9 mouse cellular contexts compared by ENCODE assay signal in the genomic region with DNA sequence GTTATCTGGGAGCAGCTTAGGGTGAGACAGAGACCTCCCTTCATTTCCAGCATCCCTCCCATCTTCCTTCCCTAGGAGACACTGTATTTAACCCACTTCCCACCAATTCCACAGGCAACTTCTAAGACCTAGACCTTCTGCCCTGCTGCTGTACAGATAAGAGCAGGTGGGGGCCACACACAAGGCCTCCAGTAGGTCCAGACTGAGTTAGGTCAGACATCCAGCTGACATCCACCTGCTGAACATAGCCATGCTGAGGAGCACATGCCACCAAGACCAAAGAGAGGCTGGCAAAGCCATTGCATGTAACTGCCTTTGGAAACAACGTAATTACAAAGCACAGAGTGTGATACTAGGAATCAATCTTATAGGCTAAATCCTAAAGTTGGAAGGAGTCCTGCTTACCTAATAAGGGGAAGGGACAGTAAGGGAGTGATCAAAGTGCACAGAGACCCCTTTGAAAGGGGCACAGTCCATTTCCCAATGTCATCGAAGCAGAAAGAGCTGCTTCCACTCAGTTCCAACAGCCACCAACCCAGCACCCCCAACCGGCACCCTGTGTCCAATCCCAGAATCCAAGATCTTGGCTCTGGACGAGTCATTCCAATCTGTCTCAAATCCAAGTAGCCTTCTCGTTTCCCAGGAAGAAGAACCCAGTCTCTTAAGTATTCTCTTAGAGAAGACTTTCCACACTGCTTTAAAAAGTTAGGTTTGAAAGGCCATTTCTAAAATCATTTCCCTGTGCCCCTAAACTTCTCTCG. TPM values are rescaled to one million over a fixed set of nuclear protein-coding genes. Genes with fewer than 3 reads are reported as not detected.
DNase-seq lines count a peak whose midpoint lies in the region; ATAC-seq and TF ChIP-seq lines count a peak whose summit lies in the region.
"Had no signal": no experiment of that assay in that cellular context is flagged by ENCODE, and none has a peak within 500 bp of the region (broad histone marks: within the 10 kb centered on the region; RNA-seq: fewer than 3 reads in every experiment).

No protein-coding gene starts in this region.

- peak overlapping the region; percentile 99 for H3K9ac ChIP-seq in forebrain, embryonic 13.5 days
- peak overlapping the region; percentile 77 for H3K9ac ChIP-seq in liver, embryonic 12.5 days

- no peaks in the 10 kb centered on the region for H3K9me3 ChIP-seq in forebrain, embryonic 13.5 days (replicated peaks)
- H3K9me3 ChIP-seq in liver, embryonic 12.5 days (replicated peaks), result no peaks in the 10 kb centered on the region

- TF ChIP-seq CTCF in C2C12 (IDR thresholded peaks at IDR 0.05; ENCODE audit: control insufficient read depth, insufficient read depth, insufficient read length), result no peak

- H3ac ChIP-seq in C2C12 (ENCODE audit: control insufficient read depth, insufficient read length, low read depth), result peak overlapping the region; percentile 20

- no peaks in the 10 kb centered on the region for H3K36me3 ChIP-seq in C2C12 (ENCODE audit: control insufficient read depth, insufficient read depth)
- 0 out of 2 replicates have a peak, but pooled peaks cover 5% of the 10 kb centered on the region for H3K36me3 ChIP-seq in forebrain, embryonic 13.5 days (ENCODE audit: poor library complexity, severe bottlenecking)
- 0 out of 2 replicates have a peak, but pooled peaks cover 3% of the 10 kb centered on the region for H3K36me3 ChIP-seq in liver, embryonic 12.5 days

- peaks cover 57% of the 10 kb centered on the region for H3K79me2 ChIP-seq in C2C12 (ENCODE audit: control insufficient read depth, insufficient read depth)

- ATAC-seq in cerebellum, adult (ENCODE audit: insufficient number of reproducible peaks, low FRiP score, low TSS enrichment), result no peak
- no peak for ATAC-seq in forebrain, embryonic 13.5 days
- no peak for ATAC-seq in liver, embryonic 12.5 days

- 17% methylated on average over 6 of the region's 6 CpGs for WGBS in forebrain, embryonic 13.5 days
- WGBS in liver, embryonic 12.5 days (ENCODE audit: insufficient replicate concordance), result 42% methylated on average over 6 of the region's 6 CpGs

- intact Hi-C loops in gastrocnemius, postnatal 36 days (cut with DNase I), result loop anchor here (5.0 kb wide), 1 partner anchor 41 kb away; no protein-coding TSS in a partner anchor

- DNase-seq in cerebellum, postnatal 14 days, result peak; percentile 48 to 62
- DNase-seq in frontal cortex, postnatal 25 days (ENCODE audit: low spot score in 2 of 2), result no peak
- DNase-seq in gastrocnemius, postnatal 36 days, result no peak
- no peak for DNase-seq in left cerebral cortex, adult 11 months (ENCODE audit: low spot score)

- peaks cover 31% of the 10 kb centered on the region for H3K4me1 ChIP-seq in forebrain, embryonic 13.5 days
- H3K4me1 ChIP-seq in liver, embryonic 12.5 days, result peaks cover 22% of the 10 kb centered on the region

- H3K4me2 ChIP-seq in forebrain, embryonic 13.5 days, result peak overlapping the region; percentile 88
- H3K4me2 ChIP-seq in liver, embryonic 12.5 days, result peak overlapping the region; percentile 89

- H3K79me3 ChIP-seq in C2C12 (ENCODE audit: low read depth), result peaks cover 18% of the 10 kb centered on the region

- H3K27ac ChIP-seq in forebrain, embryonic 13.5 days, result no peak overlapping the region
- no peak overlapping the region for H3K27ac ChIP-seq in liver, embryonic 12.5 days

- no peaks in the 10 kb centered on the region for H3K27me3 ChIP-seq in C2C12 (ENCODE audit: control insufficient read depth, insufficient read depth, insufficient read length)
- no peaks in the 10 kb centered on the region for H3K27me3 ChIP-seq in forebrain, embryonic 13.5 days
- H3K27me3 ChIP-seq in liver, embryonic 12.5 days (replicated peaks), result peaks cover 80% of the 10 kb centered on the region

- H3K4me3 ChIP-seq in C2C12 (ENCODE audit: insufficient read depth, poor library complexity, severe bottlenecking), result peak overlapping the region; percentile 87
- peak overlapping the region; percentile 96 for H3K4me3 ChIP-seq in forebrain, embryonic 13.5 days
- H3K4me3 ChIP-seq in liver, embryonic 12.5 days, result peak overlapping the region; percentile 71

TF ChIP-seq in C2C12, 6 proteins besides CTCF, POLR2A, EP300 and RAD21:
- TF ChIP-seq MAX (IDR thresholded peaks at IDR 0.05) (no peak), CEBPB (IDR thresholded peaks at IDR 0.05; ENCODE audit: low read depth) (no peak), MYOD1 (IDR thresholded peaks at IDR 0.05; ENCODE audit: control insufficient read depth, insufficient read length, low read depth) (no peak), USF1 (IDR thresholded peaks at IDR 0.05; ENCODE audit: low read depth) (no peak), MYOG (IDR thresholded peaks at IDR 0.05; ENCODE audit: control insufficient read depth, extremely low read depth, insufficient read length) (no peak), FOSL1 (IDR thresholded peaks at IDR 0.05; ENCODE audit: insufficient read depth, low read length, poor library complexity, severe bottlenecking) (no peak)

RNA-seq across cellular contexts. Expression of gene Agpat3, which starts 1.3 kb away (rescaled TPM):
- 95.0 TPM for polyA plus RNA-seq in C2C12 (2012; fragmentation: generic; extraction: Trizol)
- polyA plus RNA-seq in forebrain, embryonic 13.5 days (2015; fragmentation: Nextera tagmentation; extraction: Ambion mirVana), result 45.9 and 50.0 TPM in 2 replicates
- polyA plus RNA-seq in liver, embryonic 12.5 days (2016; fragmentation: Nextera tagmentation; extraction: Ambion mirVana), result 25.3 and 25.7 TPM in 2 replicates
- 100 to 1,000 TPM; 106 to 126 TPM for total RNA-seq in gastrocnemius, postnatal 36 days (2021)
- total RNA-seq: MEL had no signal

Comparison
In these comparisons a context has a peak if more than half of its experiments do, and no peak if none do; other contexts are left out.
1. DNase-seq: peak in cerebellum, postnatal 14 days (2 of 2); none in frontal cortex, postnatal 25 days (0 of 2), gastrocnemius, postnatal 36 days (0 of 2) and left cerebral cortex, adult 11 months (single experiment).
2. Peak in every context shown above with its lines, with median percentiles within 50 percentile points of each other: H3K4me3 ChIP-seq.